Comparison of ENCODE assay signal across 8 mouse cellular contexts in the genomic region with DNA sequence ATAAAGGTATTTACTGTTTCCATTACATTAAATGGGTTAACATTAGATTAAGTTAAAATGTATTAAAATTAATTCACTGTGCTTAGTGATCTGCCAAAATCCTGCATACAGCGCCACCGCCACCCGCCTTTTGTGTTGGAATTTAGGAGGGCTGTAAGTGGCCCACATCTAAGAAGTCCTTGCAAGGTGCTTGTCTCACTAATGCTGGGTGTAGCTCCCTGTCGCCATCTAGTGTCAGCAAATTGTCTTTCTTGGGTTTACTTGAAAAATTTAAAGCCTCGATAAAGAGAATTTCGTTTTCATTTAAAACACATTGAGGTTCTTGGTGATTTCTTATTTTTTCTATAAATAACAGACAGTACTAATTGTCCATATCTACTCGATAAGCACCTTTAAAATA. TPM values are rescaled to one million over a fixed set of nuclear protein-coding genes. Genes with fewer than 3 reads are reported as not detected.
DNase-seq lines count a peak whose midpoint lies in the region; ATAC-seq lines count a peak whose summit lies in the region.

No protein-coding gene starts in this region.

- no peak overlapping the region for H3K4me2 ChIP-seq in kidney, embryonic 15.5 days

- H3K9me3 ChIP-seq in kidney, embryonic 15.5 days (replicated peaks) = no peaks in the 10 kb centered on the region

- DNase-seq in kidney, adult 11 months = peak; percentile 39
- peak; percentile 39 for DNase-seq in Muller cell, postnatal 12 days (ENCODE audit: inconsistent ontology term)
- peak; percentile 80 to 87 for DNase-seq in cerebellum, postnatal 10 days
- peak; percentile 60 for DNase-seq in left cerebral cortex, adult 11 months (ENCODE audit: low spot score)
- peak; percentile 86 for DNase-seq in naive thymus-derived CD4-positive, alpha-beta T cell, adult 2 months (ENCODE audit: low read depth)
- peak; percentile 20 to 66 for DNase-seq in thymus, postnatal 10 days (ENCODE audit: low spot score in 2 of 2)

- 29% methylated on average over 7 of the region's 7 CpGs for WGBS in kidney, embryonic 15.5 days

- no peaks in the 10 kb centered on the region for H3K27me3 ChIP-seq in kidney, embryonic 15.5 days

- H3K27ac ChIP-seq in kidney, embryonic 15.5 days = no peak overlapping the region

- H3K9ac ChIP-seq in kidney, embryonic 15.5 days = no peak overlapping the region

- no peak for ATAC-seq in kidney, embryonic 15.5 days (replicated peaks; ENCODE audit: low FRiP score)
- ATAC-seq in granulocyte monocyte progenitor cell, adult 5-6 weeks (replicated peaks; ENCODE audit: poor library complexity, severe bottlenecking) = peak; percentile 74

- peaks cover 16% of the 10 kb centered on the region for H3K4me1 ChIP-seq in kidney, embryonic 15.5 days

- no peak overlapping the region for H3K4me3 ChIP-seq in kidney, embryonic 15.5 days (replicated peaks)

- H3K36me3 ChIP-seq in kidney, embryonic 15.5 days = peaks cover 54% of the 10 kb centered on the region

RNA-seq across cellular contexts. Expression of a gene that starts 35.6 kb away (rescaled TPM):
- 0.48 and 0.71 TPM in 2 replicates for polyA plus RNA-seq in kidney, embryonic 15.5 days (2015; fragmentation: Nextera tagmentation; extraction: Ambion mirVana)
- total RNA-seq in granulocyte monocyte progenitor cell, adult 5-6 weeks (2014; fragmentation: Nextera tagmentation) = 3.5 and 4.4 TPM in 2 replicates
- 1.3 and 1.9 TPM in 2 replicates for total RNA-seq in granulocyte monocyte progenitor cell, adult 5-6 weeks (2017)

RNA-seq across cellular contexts. Expression of a gene that starts 54.3 kb away (rescaled TPM):
- polyA plus RNA-seq in kidney, embryonic 15.5 days (2015; fragmentation: Nextera tagmentation; extraction: Ambion mirVana) = 5.4 and 5.8 TPM in 2 replicates
- 7.2 and 7.3 TPM in 2 replicates for total RNA-seq in granulocyte monocyte progenitor cell, adult 5-6 weeks (2014; fragmentation: Nextera tagmentation)
- total RNA-seq in granulocyte monocyte progenitor cell, adult 5-6 weeks (2017) = 6.5 and 7.2 TPM in 2 replicates
